Mouse (Mus musculus) testis, adult 2 months (tissue): ENCODE results near the gene Dapk2.

Source experiments
- CTCF ChIP-seq: fragments of 200-500 bp; IDR thresholded peaks from 2 replicates; pipeline ENCODE4 v1.5.1; 2012; ENCODE audit warnings: low read depth, mild to moderate bottlenecking, inconsistent platforms, low read length, moderate library complexity; ENCODE audit not compliant: control insufficient read depth, insufficient read depth, insufficient replicate concordance
- POLR2A ChIP-seq: fragments of 200-500 bp; IDR thresholded peaks from 2 replicates; pipeline ENCODE4 v1.6.1; 2012; ENCODE audit warnings: low read depth, mild to moderate bottlenecking, inconsistent platforms, low read length, moderate library complexity; ENCODE audit not compliant: control insufficient read depth

GRCm38 (mm10) chr9:66152011-66152410 lies 6.0 kb upstream of the Dapk2 start:
- TF ChIP-seq CTCF: no peak
- TF ChIP-seq POLR2A: no peak
